Mouse (Mus musculus) spleen, postnatal 14 days (tissue): ENCODE measurements around the gene Fbxo9.
"Not testable (repeated sequence)": the region's sequence is repeated elsewhere in the genome, so short reads cannot be mapped to it uniquely, and the experiment has no call there.

Experiments used
- DNase-seq, 2 experiments: peaks; one replicate each; pipeline ENCODE4 v3.0.0; 2021 to 2022; ENCODE audit warnings: low spot score in 2 of 2

The Fbxo9 gene

GRCm38 (mm10) chr9:78108796-78109239, at the start of gene Fbxo9, which contains the start of gene Ick:
Fbxo9 (minus strand) TSS chr9:78109065.
Ick (plus strand) TSS chr9:78109192.
- peak; percentile 65 to 79 for DNase-seq

GRCm38 (mm10) chr9:78157221-78157620, 48.4 kb upstream of the Fbxo9 start:
- no peak for DNase-seq

- no peak for DNase-seq
Observed at GRCm38 (mm10) chr9:78154211-78154977, 45.5 kb upstream of the Fbxo9 start.

GRCm38 (mm10) chr9:78149770-78150169, 40.9 kb upstream of the Fbxo9 start:
- not testable (repeated sequence) for DNase-seq

GRCm38 (mm10) chr9:78148149-78148548, 39.3 kb upstream of the Fbxo9 start:
- DNase-seq = no peak

- no peak for DNase-seq
Observed at GRCm38 (mm10) chr9:78146627-78147026, 37.8 kb upstream of the Fbxo9 start.

GRCm38 (mm10) chr9:78146099-78146498, 37.2 kb upstream of the Fbxo9 start:
- DNase-seq = no peak

GRCm38 (mm10) chr9:78139463-78139862, 30.6 kb upstream of the Fbxo9 start:
- no peak for DNase-seq

GRCm38 (mm10) chr9:78138044-78138676, 29.3 kb upstream of the Fbxo9 start:
- no peak for DNase-seq

GRCm38 (mm10) chr9:78135658-78136057, 26.8 kb upstream of the Fbxo9 start:
- DNase-seq = no peak

GRCm38 (mm10) chr9:78126643-78127042, 17.8 kb upstream of the Fbxo9 start:
- DNase-seq = no peak

- DNase-seq = no peak
Observed at GRCm38 (mm10) chr9:78126007-78126406, 17.1 kb upstream of the Fbxo9 start.

- no peak for DNase-seq
Observed at GRCm38 (mm10) chr9:78124297-78124696, 15.4 kb upstream of the Fbxo9 start.

GRCm38 (mm10) chr9:78122939-78123712, 14.3 kb upstream of the Fbxo9 start:
- no peak for DNase-seq

GRCm38 (mm10) chr9:78121985-78122384, 13.1 kb upstream of the Fbxo9 start:
- no peak for DNase-seq

- DNase-seq = no peak
Observed at GRCm38 (mm10) chr9:78121358-78121757, 12.5 kb upstream of the Fbxo9 start.

GRCm38 (mm10) chr9:78117690-78118089, 8.8 kb upstream of the Fbxo9 start:
- DNase-seq = no peak

GRCm38 (mm10) chr9:78115746-78116145, 6.9 kb upstream of the Fbxo9 start:
- DNase-seq = no peak

GRCm38 (mm10) chr9:78113538-78113885, 4.6 kb upstream of the Fbxo9 start:
- DNase-seq = no peak

GRCm38 (mm10) chr9:78112770-78113537, 4.1 kb upstream of the Fbxo9 start:
- peak; percentile 88 to 93 for DNase-seq

GRCm38 (mm10) chr9:78111456-78111855, 2.6 kb upstream of the Fbxo9 start:
- DNase-seq = no peak

- no peak for DNase-seq
Observed at GRCm38 (mm10) chr9:78109656-78110055, 791 bp upstream of the Fbxo9 start.
